Mouse (Mus musculus) hindbrain, postnatal 0 days (tissue): ENCODE data around the gene Psph. TPM values are rescaled to one million over a fixed set of nuclear protein-coding genes. Genes with fewer than 3 reads are reported as not detected.
A peak's percentile ranks its signal among the peaks of the same experiment; 100 is the strongest.

Experiments
- ATAC-seq: fragments of 200-750 bp; cut with Nextera tagmentation; 2 replicates; pipeline ENCODE4 v1.8.0; 2017; ENCODE audit warnings: mild to moderate bottlenecking, moderate TSS enrichment, moderate library complexity
- DNase-seq: peaks from one replicate; pipeline ENCODE4 v3.0.0-alpha.2; 2015; ENCODE audit warnings: low spot score
- H3K27ac ChIP-seq: fragments of 300-500 bp; sonication (generic); 2 replicates; pipeline ENCODE4 v1.5.1; 2014; ENCODE audit warnings: mild to moderate bottlenecking
- H3K27me3 ChIP-seq: fragments of 300-500 bp; sonication (generic); 2 replicates; pipeline ENCODE4 v1.6.1; 2014; ENCODE audit warnings: low read length, mixed read lengths; ENCODE audit not compliant: insufficient read depth
- H3K36me3 ChIP-seq: fragments of 300-500 bp; sonication (generic); 2 replicates; pipeline ENCODE4 v1.6.1; 2014; ENCODE audit warnings: low read length, mixed read lengths; ENCODE audit not compliant: insufficient read depth
- H3K4me1 ChIP-seq: fragments of 300-500 bp; sonication (generic); 2 replicates; pipeline ENCODE4 v1.6.1; 2014; ENCODE audit warnings: antibody characterized with exemption, low read length, mixed read lengths; ENCODE audit not compliant: insufficient read depth
- H3K4me2 ChIP-seq: fragments of 300-500 bp; sonication (generic); 2 replicates; pipeline ENCODE4 v1.6.1; 2014; ENCODE audit warnings: low read depth, mild to moderate bottlenecking, low read length, moderate library complexity, mixed read lengths
- H3K4me3 ChIP-seq: fragments of 300-500 bp; sonication (generic); 2 replicates; pipeline ENCODE4 v1.5.1; 2014; ENCODE audit warnings: low read length
- H3K9ac ChIP-seq: fragments of 300-500 bp; sonication (generic); replicated peaks from 2 replicates; pipeline ENCODE4 v1.6.1; 2014; ENCODE audit warnings: mild to moderate bottlenecking, low read length, moderate library complexity, mixed read lengths
- H3K9me3 ChIP-seq: fragments of 300-500 bp; sonication (generic); 2 replicates; pipeline ENCODE4 v1.6.1; 2016; ENCODE audit warnings: low read length, mixed read lengths
- CTCF ChIP-seq: IDR thresholded peaks from 2 replicates; pipeline ENCODE4 v1.5.1; 2016; ENCODE audit warnings: antibody characterized with exemption, control low read depth, low read depth
- WGBS: fragments of 180-500 bp; shearing (Covaris S2); extraction: QIAGEN DNeasy Blood & Tissue Kit; methylation state at CpG from one replicate; pipeline ENCODE4 v1.1.7; 2014; 5-methylcytosine and 5-hydroxymethylcytosine counted together
- polyA plus RNA-seq: library from polyadenylated mRNA; unstranded; fragments of >200 nt; fragmentation: Nextera tagmentation; extraction: Ambion mirVana; gene quantifications from 2 replicates; pipeline ENCODE4 v1.2.1, GENCODE M21; 2015
- total RNA-seq: library from RNA; depleted of rRNA; stranded (reverse); fragments of >200 nt; gene quantifications from 2 replicates; pipeline ENCODE4 v1.2.3, GENCODE M21; 2014; rRNA removed

Gene Psph
- total and polyA plus RNA-seq, 2 experiments from 2014 or later = 28.3 to 55.3 TPM

GRCm38 (mm10) chr5:129724834-129725773 is 62.1 kb downstream of the Psph start, which contains the start of gene Nipsnap2:
Gene Nipsnap2 (plus strand): TSS chr5:129725063.
- under 1% methylated on average over 81 of the region's 93 CpGs for WGBS
- Histone ChIP-seq H3K4me2 (peak within 1 kb of the TSS; percentile 55), H3K27ac (peak within 1 kb of the TSS; percentile 97), H3K36me3 (no peaks in the 10 kb centered on the region), H3K9ac (peak within 1 kb of the TSS; percentile 98), H3K4me3 (peak within 1 kb of the TSS; percentile 88), H3K27me3 (no peaks in the 10 kb centered on the region), H3K9me3 (no peaks in the 10 kb centered on the region), H3K4me1 (peaks cover 16% of the 10 kb centered on the region)
- DNase-seq (peak; percentile 92), ATAC-seq (peak; percentile 97)
- TF ChIP-seq CTCF = peak; percentile 95

- Histone ChIP-seq H3K4me2 (peak overlapping the region; percentile 55), H3K4me1 (peaks cover 15% of the 10 kb centered on the region), H3K36me3 (peaks cover 4% of the 10 kb centered on the region), H3K27ac (peak overlapping the region; percentile 97; the same call in 1 of the 2 replicates), H3K27me3 (no peaks in the 10 kb centered on the region), H3K4me3 (peak overlapping the region; percentile 88), H3K9ac (peak overlapping the region; percentile 98; the same call in 1 of the 2 replicates), H3K9me3 (no peaks in the 10 kb centered on the region)
- DNase-seq (no peak), ATAC-seq (no peak)
- WGBS = 48% methylated on average over 4 of the region's 4 CpGs
- no peak for TF ChIP-seq CTCF
These were observed 63.0 kb downstream of the Psph start for GRCm38 (mm10) chr5:129724268-129724667.

DNA sequence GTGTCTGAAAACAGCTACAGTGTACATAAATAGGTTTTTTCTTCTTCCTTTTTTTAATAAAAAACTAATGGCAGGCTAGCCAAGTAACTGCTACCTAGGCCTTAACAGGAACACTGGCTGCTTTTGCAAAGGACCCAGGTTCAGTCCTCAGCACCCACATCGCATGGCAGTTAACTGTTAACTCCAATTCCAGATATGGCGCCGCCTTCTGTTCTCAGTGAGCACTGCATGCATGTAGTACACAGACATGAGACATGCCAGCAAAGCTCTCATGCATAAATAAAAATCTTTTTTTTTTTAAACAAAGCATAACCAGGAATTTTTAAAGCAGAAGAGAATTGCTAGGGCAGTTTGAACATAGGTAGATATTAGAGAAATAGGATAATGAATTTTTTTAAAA is 67.1 kb downstream of the Psph start:
- 80% methylated on average over 3 of the region's 3 CpGs for WGBS
- Histone ChIP-seq H3K4me3 (no peak overlapping the region), H3K9me3 (no peaks in the 10 kb centered on the region), H3K9ac (no peak overlapping the region), H3K4me2 (no peak overlapping the region), H3K4me1 (0 out of 2 replicates have a peak, but pooled peaks cover 8% of the 10 kb centered on the region), H3K27ac (no peak overlapping the region), H3K27me3 (no peaks in the 10 kb centered on the region), H3K36me3 (peaks cover 19% of the 10 kb centered on the region)
- no peak for TF ChIP-seq CTCF
- DNase-seq (no peak), ATAC-seq (no peak)

GRCm38 (mm10) chr5:129717016-129717415 is 70.2 kb downstream of the Psph start:
- 0 out of 2 replicates have a peak, but pooled peaks cover 8% of the 10 kb centered on the region for H3K4me1 ChIP-seq
- no peak overlapping the region for H3K9ac ChIP-seq
- peak; percentile 15; the same call in 1 of the 2 replicates for TF ChIP-seq CTCF
- no peak for ATAC-seq
- H3K27ac ChIP-seq = no peak overlapping the region
- 89% methylated on average over 9 of the region's 9 CpGs for WGBS
- H3K27me3 ChIP-seq = no peaks in the 10 kb centered on the region
- peaks cover 19% of the 10 kb centered on the region for H3K36me3 ChIP-seq
- H3K9me3 ChIP-seq = no peaks in the 10 kb centered on the region
- no peak overlapping the region for H3K4me2 ChIP-seq
- no peak overlapping the region for H3K4me3 ChIP-seq
- no peak for DNase-seq

Other genes with a start within 250 kb of the Psph start
- 24.0 and 26.5 TPM in 2 replicates for gene Mmp17, start 203.3 kb downstream of the Psph start, total RNA-seq
- gene Mmp17, start 203.3 kb downstream of the Psph start, polyA plus RNA-seq = 7.4 and 8.0 TPM in 2 replicates
- 3.3 and 4.7 TPM in 2 replicates for gene Zfp11, start 117.3 kb downstream of the Psph start, total RNA-seq
- 3.2 and 3.4 TPM in 2 replicates for gene Zfp11, start 117.3 kb downstream of the Psph start, polyA plus RNA-seq
- gene Sept14, start 78.9 kb downstream of the Psph start, total RNA-seq = not detected in 2 replicates
- gene Sept14, start 78.9 kb downstream of the Psph start, polyA plus RNA-seq = not detected in 2 replicates
- 112 and 113 TPM in 2 replicates for gene Mrps17, start 72.0 kb downstream of the Psph start, total RNA-seq
- 156 and 157 TPM in 2 replicates for gene Mrps17, start 72.0 kb downstream of the Psph start, polyA plus RNA-seq
- gene Nipsnap2, start 62.4 kb downstream of the Psph start, total RNA-seq = 72.3 and 75.7 TPM in 2 replicates
- 115 and 125 TPM in 2 replicates for gene Nipsnap2, start 62.4 kb downstream of the Psph start, polyA plus RNA-seq
- gene Sumf2, start 59.5 kb upstream of the Psph start, total RNA-seq = 21.8 and 23.2 TPM in 2 replicates
- 25.2 and 29.4 TPM in 2 replicates for gene Sumf2, start 59.5 kb upstream of the Psph start, polyA plus RNA-seq
- 1,207 and 1,381 TPM in 2 replicates for gene Chchd2, start 100.0 kb upstream of the Psph start, total RNA-seq
- gene Chchd2, start 100.0 kb upstream of the Psph start, polyA plus RNA-seq = 877 TPM in 2 replicates
- gene Zbed5, start 108.3 kb upstream of the Psph start, total RNA-seq = 9.6 and 10.4 TPM in 2 replicates
- gene Zbed5, start 108.3 kb upstream of the Psph start, polyA plus RNA-seq = 7.4 and 7.9 TPM in 2 replicates
- 2.0 and 3.6 TPM in 2 replicates for gene Phkg1, start 111.1 kb upstream of the Psph start, total RNA-seq
- 1.7 and 3.3 TPM in 2 replicates for gene Phkg1, start 111.1 kb upstream of the Psph start, polyA plus RNA-seq
- gene Nupr1l, start 121.1 kb upstream of the Psph start, total RNA-seq = 3.5 and 4.1 TPM in 2 replicates
- gene Nupr1l, start 121.1 kb upstream of the Psph start, polyA plus RNA-seq = 6.0 and 6.1 TPM in 2 replicates
- gene Vkorc1l1, start 154.5 kb upstream of the Psph start, total RNA-seq = 73.0 and 73.3 TPM in 2 replicates
- 22.3 and 23.0 TPM in 2 replicates for gene Vkorc1l1, start 154.5 kb upstream of the Psph start, polyA plus RNA-seq
- 26.2 and 27.4 TPM in 2 replicates for gene Gusb, start 215.6 kb upstream of the Psph start, total RNA-seq
- 44.7 and 47.0 TPM in 2 replicates for gene Gusb, start 215.6 kb upstream of the Psph start, polyA plus RNA-seq
- 24.9 and 31.4 TPM in 2 replicates for gene Asl, start 241.8 kb upstream of the Psph start, total RNA-seq
- gene Asl, start 241.8 kb upstream of the Psph start, polyA plus RNA-seq = 43.2 and 52.3 TPM in 2 replicates
- gene Crcp, start 241.8 kb upstream of the Psph start, total RNA-seq = 34.4 and 39.8 TPM in 2 replicates
- gene Crcp, start 241.8 kb upstream of the Psph start, polyA plus RNA-seq = 73.7 and 83.0 TPM in 2 replicates